Mouse (Mus musculus): Measurements from ENCODE around the gene Rpl32.

- TF ChIP-seq CTCF (conservative IDR thresholded peaks at IDR 0.05; ENCODE audit: low read length) (peak; percentile 53), NANOG (IDR thresholded peaks at IDR 0.05; ENCODE audit: borderline replicate concordance, low read length) (no peak), POU5F1 (IDR thresholded peaks at IDR 0.05; ENCODE audit: borderline replicate concordance, low read length) (no peak)
Measured at GRCm38 (mm10) chr6:115770059-115770670, 38.4 kb downstream of the Rpl32 start.
